Mouse (Mus musculus) myocyte (in vitro differentiated cells): ENCODE results near the gene Ahcyl2. TPM values are rescaled to one million over a fixed set of nuclear protein-coding genes. Genes with fewer than 3 reads are reported as not detected.

Experiments used
- H3K27me3 ChIP-seq: one replicate; pipeline ENCODE4 v1.6.1; 2011; ENCODE audit not compliant: control insufficient read depth, insufficient read depth, insufficient read length
- H3K36me3 ChIP-seq: one replicate; pipeline ENCODE4 v1.6.1; 2011; ENCODE audit not compliant: control insufficient read depth, insufficient read depth
- H3K4me2 ChIP-seq: one replicate; pipeline ENCODE4 v1.6.1; 2011; ENCODE audit warnings: low read depth, control low read depth
- H3K4me3 ChIP-seq: one replicate; pipeline ENCODE4 v1.5.1; 2011; ENCODE audit warnings: mild to moderate bottlenecking, control low read depth, moderate library complexity
- H3K79me2 ChIP-seq: one replicate; pipeline ENCODE4 v1.6.1; 2011; ENCODE audit not compliant: control insufficient read depth, insufficient read depth
- H3ac ChIP-seq: one replicate; pipeline ENCODE4 v1.6.1; 2011; ENCODE audit not compliant: control insufficient read depth, insufficient read length
- CEBPB ChIP-seq: IDR thresholded peaks from 2 replicates; pipeline ENCODE4 v1.6.1; 2011; ENCODE audit warnings: mild to moderate bottlenecking, moderate library complexity; ENCODE audit not compliant: poor library complexity, insufficient read depth, severe bottlenecking
- E2F4 ChIP-seq: IDR thresholded peaks from one replicate; pipeline ENCODE4 v1.6.1; 2011; ENCODE audit warnings: mild to moderate bottlenecking, control low read depth, moderate library complexity; ENCODE audit not compliant: insufficient read depth
- MAX ChIP-seq: IDR thresholded peaks from one replicate; pipeline ENCODE4 v1.6.1; 2011; ENCODE audit warnings: low read depth, mild to moderate bottlenecking, control low read depth
- MYOD1 ChIP-seq, 3 experiments: IDR thresholded peaks; one replicate each; pipeline ENCODE4 v1.6.1; 2011; ENCODE audit warnings: control low read depth in 2 of 3, low read depth in 2 of 3, mild to moderate bottlenecking in 2 of 3, moderate library complexity in 1 of 3; ENCODE audit not compliant: insufficient read length in 2 of 3, control insufficient read depth in 1 of 3
- MYOG ChIP-seq, 3 experiments: IDR thresholded peaks; one replicate each; pipeline ENCODE4 v1.6.1; 2011; ENCODE audit warnings: control low read depth in 2 of 3, low read depth in 2 of 3, mild to moderate bottlenecking in 2 of 3; ENCODE audit not compliant: insufficient read length in 2 of 3, control insufficient read depth in 1 of 3, insufficient read depth in 1 of 3
- POLR2A ChIP-seq: IDR thresholded peaks from one replicate; pipeline ENCODE4 v1.6.1; 2011; ENCODE audit warnings: low read depth, mild to moderate bottlenecking, control low read depth, moderate library complexity; ENCODE audit not compliant: insufficient read length
- POLR2AphosphoS2 ChIP-seq: IDR thresholded peaks from one replicate; pipeline ENCODE4 v1.6.1; 2011; ENCODE audit warnings: low read depth, control low read depth; ENCODE audit not compliant: insufficient read length
- REST ChIP-seq: IDR thresholded peaks from one replicate; pipeline ENCODE4 v1.6.1; 2011; ENCODE audit warnings: mild to moderate bottlenecking, control low read depth, moderate library complexity; ENCODE audit not compliant: insufficient read depth, insufficient read length
- SRF ChIP-seq: IDR thresholded peaks from one replicate; pipeline ENCODE4 v1.6.1; 2011; ENCODE audit warnings: low read depth; ENCODE audit not compliant: control insufficient read depth, insufficient read length
- TCF12 ChIP-seq: IDR thresholded peaks from one replicate; pipeline ENCODE4 v1.6.1; 2011; ENCODE audit warnings: mild to moderate bottlenecking, control low read depth; ENCODE audit not compliant: poor library complexity, insufficient read depth, severe bottlenecking
- TCF3 ChIP-seq: IDR thresholded peaks from one replicate; pipeline ENCODE4 v1.6.1; 2011; ENCODE audit warnings: low read depth, control low read depth; ENCODE audit not compliant: insufficient read length
- USF1 ChIP-seq: IDR thresholded peaks from one replicate; pipeline ENCODE4 v1.6.1; 2011; ENCODE audit warnings: low read depth, mild to moderate bottlenecking, control low read depth, moderate library complexity
- polyA plus RNA-seq: library from polyadenylated mRNA; unstranded; fragments of >200 nt; fragmentation: generic; extraction: Trizol; gene quantifications from one replicate; pipeline ENCODE4 v1.2.1, GENCODE M21; 2012; ENCODE audit warnings: missing spikeins

The Ahcyl2 gene
- polyA plus RNA-seq, 1 experiment, result 10.1 TPM

DNA sequence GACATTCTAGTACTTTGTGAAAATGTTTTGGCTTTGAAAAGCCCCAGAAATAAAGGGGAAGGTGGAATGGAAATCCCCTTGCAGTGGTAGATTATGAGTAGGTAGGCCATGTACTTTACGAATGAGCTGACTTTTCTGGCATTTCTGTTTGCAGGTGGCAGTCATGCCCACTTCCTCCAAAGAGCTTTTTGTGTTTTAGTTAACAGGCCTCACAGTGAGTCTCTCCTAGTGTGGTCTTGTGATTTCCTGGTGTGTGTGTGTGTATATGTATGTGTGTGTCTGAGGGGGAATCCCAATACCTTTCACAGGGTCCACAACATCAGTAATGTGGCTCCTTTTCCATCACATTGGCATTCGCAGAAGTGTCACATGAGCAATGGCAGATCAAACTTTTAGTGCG, 70.7 kb downstream of the Ahcyl2 start:
- TF ChIP-seq USF1 (no peak), POLR2AphosphoS2 (no peak), SRF (no peak), E2F4 (no peak), REST (no peak), TCF12 (no peak), MYOD1 (IDR thresholded peaks at IDR 0.05; ENCODE audit: control insufficient read depth in 1 of 3, insufficient read length in 2 of 3, low read depth in 2 of 3) (no peak), CEBPB (no peak), POLR2A (no peak), MYOG (IDR thresholded peaks at IDR 0.05; ENCODE audit: control insufficient read depth in 1 of 3, insufficient read depth in 1 of 3, insufficient read length in 2 of 3, low read depth in 2 of 3) (no peak), TCF3 (no peak), MAX (no peak)
- H3K4me2 ChIP-seq, result no peak overlapping the region
- H3K36me3 ChIP-seq, result no peaks in the 10 kb centered on the region
- H3K27me3 ChIP-seq, result no peaks in the 10 kb centered on the region
- no peaks in the 10 kb centered on the region for H3K79me2 ChIP-seq
- no peak overlapping the region for H3K4me3 ChIP-seq
- H3ac ChIP-seq, result no peak overlapping the region

DNA sequence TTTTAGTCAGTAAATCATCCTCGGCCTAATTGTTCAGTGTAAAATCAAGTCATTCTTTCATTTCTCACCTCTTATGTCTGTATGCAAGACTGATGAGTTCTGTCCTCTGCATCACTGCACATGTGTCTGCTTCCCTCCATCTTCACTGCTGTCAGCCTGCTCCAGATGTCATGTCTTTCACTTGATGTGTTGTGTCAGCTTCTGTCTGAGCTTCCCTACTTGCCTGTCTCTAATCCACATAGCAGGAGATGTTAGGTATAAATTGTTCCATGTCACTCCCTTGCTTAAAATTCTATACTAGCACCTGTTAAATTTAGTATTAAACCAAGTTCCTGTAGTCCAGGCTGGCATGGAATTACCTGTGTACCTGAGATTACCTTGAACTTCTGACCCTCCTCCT, 72.2 kb downstream of the Ahcyl2 start:
- TF ChIP-seq TCF3, result no peak
- no peak overlapping the region for H3ac ChIP-seq
- H3K4me2 ChIP-seq, result no peak overlapping the region
- H3K79me2 ChIP-seq, result no peaks in the 10 kb centered on the region
- no peak overlapping the region for H3K4me3 ChIP-seq
- no peaks in the 10 kb centered on the region for H3K27me3 ChIP-seq
- H3K36me3 ChIP-seq, result no peaks in the 10 kb centered on the region

DNA sequence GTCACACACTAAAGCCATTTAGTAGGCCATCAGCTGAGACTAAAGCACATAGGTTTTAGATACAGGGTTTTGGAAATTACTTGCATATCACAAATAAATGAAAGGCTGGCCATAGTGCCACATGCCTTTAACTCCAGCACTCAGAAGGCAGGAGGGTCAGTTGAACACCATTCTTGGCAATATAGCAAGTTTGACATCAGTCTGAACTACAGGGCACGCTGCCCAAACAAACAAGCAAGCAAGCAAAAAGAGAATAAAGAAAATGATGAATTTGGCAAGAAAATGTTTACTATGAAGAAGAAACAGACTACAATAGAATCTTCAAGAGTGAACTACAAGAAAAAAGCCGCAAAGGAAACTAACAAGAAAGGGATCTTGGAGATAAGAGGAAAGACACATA, 73.7 kb downstream of the Ahcyl2 start:
- Histone ChIP-seq H3K4me2 (no peak overlapping the region), H3K79me2 (no peaks in the 10 kb centered on the region), H3K36me3 (no peaks in the 10 kb centered on the region), H3K27me3 (no peaks in the 10 kb centered on the region), H3K4me3 (no peak overlapping the region), H3ac (no peak overlapping the region)
- TF ChIP-seq MYOG (IDR thresholded peaks at IDR 0.05; ENCODE audit: control insufficient read depth in 1 of 3, insufficient read depth in 1 of 3, insufficient read length in 2 of 3, low read depth in 2 of 3), result no peak
- TF ChIP-seq POLR2AphosphoS2, result no peak
- TF ChIP-seq CEBPB, result no peak
- no peak for TF ChIP-seq POLR2A
- TF ChIP-seq TCF12, result no peak
- TF ChIP-seq MAX, result no peak
- TF ChIP-seq E2F4, result no peak
- TF ChIP-seq MYOD1 (IDR thresholded peaks at IDR 0.05; ENCODE audit: control insufficient read depth in 1 of 3, insufficient read length in 2 of 3, low read depth in 2 of 3), result no peak
- no peak for TF ChIP-seq SRF
- TF ChIP-seq USF1, result no peak
- TF ChIP-seq TCF3, result no peak
- TF ChIP-seq REST, result no peak

DNA sequence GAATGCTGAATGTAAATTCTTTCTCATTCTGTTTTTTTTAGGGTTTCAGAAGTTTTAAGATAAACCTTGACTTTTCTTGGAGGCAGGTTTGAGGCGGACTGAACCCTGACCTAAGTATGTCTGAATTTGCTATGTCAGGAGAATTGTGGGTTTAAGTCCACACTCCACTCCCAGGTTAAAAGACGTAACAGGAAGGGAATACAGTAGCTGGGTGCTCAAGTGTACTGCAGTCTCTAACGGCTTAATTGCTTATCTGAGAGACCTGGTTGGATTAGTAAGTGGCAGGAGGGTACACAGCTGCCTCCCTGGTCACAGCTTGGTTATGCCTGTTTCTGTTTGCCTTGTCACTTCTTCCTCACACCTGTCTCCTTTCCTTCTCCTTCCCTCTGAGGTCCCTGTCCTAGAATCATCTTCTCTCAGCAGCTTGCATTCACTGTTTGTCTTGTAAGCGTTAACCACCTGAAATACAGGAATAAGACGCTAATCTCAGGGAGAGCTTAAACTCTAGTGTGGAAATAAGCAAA, 79.9 kb downstream of the Ahcyl2 start:
- TF ChIP-seq MYOD1 (IDR thresholded peaks at IDR 0.05; ENCODE audit: control insufficient read depth in 1 of 3, insufficient read length in 2 of 3, low read depth in 2 of 3), result peak in 1 of 3 experiments; percentile 63
- no peak for TF ChIP-seq TCF3
- Histone ChIP-seq H3K4me2 (no peak overlapping the region), H3K36me3 (no peaks in the 10 kb centered on the region), H3ac (no peak overlapping the region), H3K27me3 (no peaks in the 10 kb centered on the region), H3K4me3 (no peak overlapping the region), H3K79me2 (no peaks in the 10 kb centered on the region)

DNA sequence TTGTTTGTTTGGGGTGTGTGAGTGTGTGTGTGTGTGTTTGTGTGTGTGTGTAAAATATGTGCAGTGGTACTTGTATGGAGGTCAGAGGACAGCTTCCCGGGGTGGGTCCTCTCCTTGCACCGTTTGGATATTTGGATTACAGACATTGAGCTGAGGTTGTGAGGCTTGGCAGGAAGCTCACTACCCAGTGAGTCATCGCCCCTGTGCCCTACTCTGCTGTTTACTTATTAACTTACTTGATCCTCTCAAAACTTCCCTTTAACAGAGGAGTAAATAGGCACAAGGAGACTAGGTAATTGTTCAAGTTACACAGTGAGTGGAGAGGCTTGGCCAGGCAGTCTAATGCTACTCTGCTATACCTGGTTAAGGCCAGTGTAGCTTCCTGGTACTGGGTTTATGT, 81.0 kb downstream of the Ahcyl2 start:
- TF ChIP-seq SRF (no peak), TCF12 (no peak), USF1 (no peak), REST (no peak), POLR2A (no peak), MYOD1 (IDR thresholded peaks at IDR 0.05; ENCODE audit: control insufficient read depth in 1 of 3, insufficient read length in 2 of 3, low read depth in 2 of 3) (no peak), E2F4 (no peak), TCF3 (no peak), MYOG (IDR thresholded peaks at IDR 0.05; ENCODE audit: control insufficient read depth in 1 of 3, insufficient read depth in 1 of 3, insufficient read length in 2 of 3, low read depth in 2 of 3) (no peak), POLR2AphosphoS2 (no peak), MAX (no peak), CEBPB (no peak)
- H3K79me2 ChIP-seq, result no peaks in the 10 kb centered on the region
- no peak overlapping the region for H3ac ChIP-seq
- no peaks in the 10 kb centered on the region for H3K36me3 ChIP-seq
- peak overlapping the region; percentile 36 for H3K4me2 ChIP-seq
- no peaks in the 10 kb centered on the region for H3K27me3 ChIP-seq
- H3K4me3 ChIP-seq, result no peak overlapping the region
